Mouse (Mus musculus) gastrocnemius, postnatal 10 days (tissue): ENCODE results near the gene Rbm45. TPM values are rescaled to one million over a fixed set of nuclear protein-coding genes. Genes with fewer than 3 reads are reported as not detected.

ENCODE experiments used
- DNase-seq: peaks from one replicate; pipeline ENCODE4 v3.0.0; 2021; ENCODE audit warnings: mixed read lengths
- long read RNA-seq, 2 experiments: library from polyadenylated mRNA; stranded (forward); transcript quantifications; one replicate each; pipeline ENCODE4 v2.0.0; 2021
- total RNA-seq, 2 experiments: library from RNA; stranded (reverse); gene quantifications; 2 replicates each; pipeline ENCODE4 v1.2.3; 2021

The Rbm45 gene
- 10 to 100 TPM; 17.1 to 19.8 TPM for total RNA-seq
- long read RNA-seq, experiment 1, transcript Rbm45-201 (10 exons, 1,898 nt) = major isoform, 11 of 12 reads
- long read RNA-seq, experiment 1, partial matches to known transcripts = 1 of 12 reads
- long read RNA-seq, experiment 1, other reads (novel, unspliced or antisense) = 0 of 12 reads
- long read RNA-seq, experiment 2, partial matches to known transcripts = 0 of 5 reads
- long read RNA-seq, experiment 2, other reads (novel, unspliced or antisense) = 2 of 5 reads

DNA sequence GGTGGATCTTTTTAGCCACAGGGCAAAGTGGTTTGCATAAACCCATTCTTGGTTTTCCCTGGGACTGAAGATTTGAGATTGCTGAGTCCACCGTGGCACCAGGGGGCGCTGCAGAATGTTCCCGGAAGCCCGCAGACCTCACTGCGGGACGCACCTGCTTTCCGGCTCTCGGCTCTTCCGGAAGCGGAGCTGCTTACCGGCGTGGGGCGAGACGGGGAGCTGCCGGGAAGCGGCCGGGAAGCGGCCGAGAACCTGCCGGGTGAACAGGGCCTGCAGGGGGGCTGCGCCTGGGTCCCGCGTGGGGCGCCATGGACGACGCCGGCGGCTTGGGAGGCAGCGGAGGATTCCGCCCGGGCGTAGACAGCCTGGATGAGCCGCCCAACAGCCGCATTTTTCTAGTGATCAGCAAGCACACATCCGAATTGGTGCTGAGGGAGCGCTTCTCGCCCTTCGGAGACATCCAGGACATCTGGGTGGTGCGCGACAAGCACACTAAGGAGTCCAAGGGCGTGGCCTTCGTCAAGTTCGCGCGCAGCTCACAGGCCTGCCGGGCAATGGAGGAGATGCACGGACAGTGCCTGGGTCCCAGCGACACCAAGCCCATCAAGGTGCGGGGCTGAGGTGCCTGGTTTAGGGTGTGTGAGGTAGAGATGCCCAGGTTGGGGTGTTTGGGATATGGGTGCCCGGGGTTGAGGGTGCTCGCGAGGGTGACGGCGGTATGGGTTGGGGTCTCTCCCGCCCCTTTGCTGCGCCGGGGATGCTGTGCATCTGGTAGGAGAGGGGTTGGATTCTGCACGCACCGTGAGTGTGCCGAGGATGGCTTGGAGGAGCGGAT, at the start of gene Rbm45:
Gene Rbm45 (plus strand): TSS at position 164 of the 835 bp plus-strand sequence.
- peak; percentile 93 for DNase-seq

GRCm38 (mm10) chr2:76320336-76320735, 49.4 kb upstream of the Rbm45 start:
- no peak for DNase-seq

DNA sequence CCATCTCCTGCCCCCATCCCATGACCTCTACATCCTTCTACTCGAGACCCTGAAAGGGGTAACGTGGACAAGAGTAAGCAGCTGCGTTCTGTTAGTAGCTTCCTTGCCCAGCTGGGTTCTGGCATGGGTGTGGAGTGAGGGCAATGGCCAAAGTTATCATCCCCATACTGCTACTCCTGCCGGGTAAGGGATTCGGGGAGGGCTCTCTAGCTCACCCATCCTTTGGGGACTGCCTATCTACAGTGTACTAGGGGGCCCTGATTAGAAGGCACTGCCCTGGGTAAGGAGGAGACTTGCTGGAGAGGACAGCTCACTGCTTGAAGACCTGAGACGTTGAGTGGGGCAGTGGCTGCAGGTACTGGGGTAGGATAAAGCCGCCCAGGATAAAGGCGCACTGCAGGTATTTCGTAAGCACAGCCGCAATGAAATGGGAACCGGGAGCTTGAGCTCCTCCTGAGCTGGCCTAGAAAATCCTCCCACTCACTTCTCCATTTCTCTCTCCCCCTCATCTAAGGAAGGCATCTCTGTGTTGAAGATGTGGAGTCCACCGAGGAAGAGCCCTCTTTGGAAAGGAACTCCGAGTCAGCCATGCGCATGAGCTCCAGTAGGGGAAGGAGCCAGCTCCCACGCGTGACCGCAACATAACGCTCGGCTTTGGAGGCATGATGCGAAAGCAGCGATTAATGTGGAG, 46.5 kb upstream of the Rbm45 start:
- no peak for DNase-seq

- no peak for DNase-seq
These were observed 45.3 kb upstream of the Rbm45 start for GRCm38 (mm10) chr2:76324463-76324862.

GRCm38 (mm10) chr2:76326161-76326560, 43.6 kb upstream of the Rbm45 start:
- DNase-seq = no peak

DNA sequence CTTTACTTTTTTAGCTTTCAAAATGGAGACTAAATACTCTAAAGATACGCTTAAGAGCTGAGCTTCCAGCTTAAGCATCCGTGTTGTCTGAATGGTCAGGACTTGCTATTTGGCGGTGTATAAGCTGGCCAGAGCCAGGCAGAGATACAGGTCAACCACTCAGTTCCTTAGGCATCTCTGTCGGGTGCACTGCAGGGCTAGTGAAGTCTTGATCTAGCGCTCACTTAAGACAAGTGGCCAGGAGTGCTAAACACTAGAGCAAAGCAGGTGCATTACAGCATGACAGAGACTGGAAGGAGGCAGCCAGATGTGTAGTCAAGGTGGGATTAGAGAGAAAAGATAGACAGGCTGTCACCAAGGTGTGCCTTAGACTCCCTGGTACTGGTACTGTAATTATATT, 39.7 kb upstream of the Rbm45 start:
- no peak for DNase-seq

DNA sequence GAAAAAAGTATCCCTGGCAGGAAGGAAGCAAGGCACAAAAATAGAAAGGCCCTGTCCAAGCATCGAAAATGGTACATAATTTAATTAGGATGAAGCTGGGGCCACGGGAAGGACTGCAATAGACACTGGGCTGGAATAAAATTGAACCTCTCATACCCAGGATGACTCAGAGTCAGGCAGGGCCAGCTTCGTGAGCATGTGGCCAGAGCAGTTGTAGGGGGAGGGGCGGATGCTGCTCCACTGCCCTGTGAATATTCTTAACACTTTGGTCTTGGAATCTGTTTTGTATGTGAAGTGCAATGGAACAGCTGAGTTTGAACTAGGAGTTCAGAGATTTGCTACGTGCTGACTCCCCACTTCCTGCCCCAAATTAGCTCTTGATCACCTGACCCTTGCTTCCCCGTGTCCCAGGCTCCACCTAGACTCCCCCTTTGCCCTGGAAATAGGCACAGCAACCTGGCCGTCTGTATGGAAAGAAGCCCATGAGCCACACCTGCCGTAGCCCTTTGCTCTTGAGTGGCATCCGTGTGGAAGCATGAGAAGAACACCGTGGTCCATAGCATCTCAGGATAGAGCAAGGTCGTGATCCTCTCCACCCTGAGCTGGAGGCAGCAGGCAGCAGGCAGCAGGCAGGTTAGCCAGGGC, 37.5 kb upstream of the Rbm45 start:
- DNase-seq = no peak

- no peak for DNase-seq
These were observed 35.2 kb upstream of the Rbm45 start for GRCm38 (mm10) chr2:76334596-76334995.

GRCm38 (mm10) chr2:76338215-76339156, 31.3 kb upstream of the Rbm45 start, which contains the start of gene Pde11a:
Gene Pde11a (minus strand): TSS chr2:76338774.
- peak; percentile 24 for DNase-seq

DNA sequence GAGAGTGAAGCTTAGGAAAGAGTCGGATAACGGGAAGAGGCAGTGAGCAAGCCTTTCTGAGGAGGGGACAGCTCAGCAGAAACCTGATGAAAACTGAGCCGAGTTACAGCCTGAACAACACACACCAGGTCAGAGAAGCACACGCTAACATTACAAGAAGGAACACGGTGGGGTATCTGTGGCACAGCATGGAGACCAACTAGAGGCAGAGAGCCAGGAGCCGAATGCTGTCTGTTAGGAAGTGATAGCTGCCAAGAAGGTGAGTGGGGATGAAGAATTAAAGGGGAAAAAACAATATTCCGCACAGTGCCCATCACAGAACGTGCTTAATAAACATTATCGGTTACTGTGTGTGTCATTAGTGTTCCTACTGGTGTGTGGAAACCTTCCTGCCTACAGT, 27.6 kb upstream of the Rbm45 start:
- DNase-seq = no peak

DNA sequence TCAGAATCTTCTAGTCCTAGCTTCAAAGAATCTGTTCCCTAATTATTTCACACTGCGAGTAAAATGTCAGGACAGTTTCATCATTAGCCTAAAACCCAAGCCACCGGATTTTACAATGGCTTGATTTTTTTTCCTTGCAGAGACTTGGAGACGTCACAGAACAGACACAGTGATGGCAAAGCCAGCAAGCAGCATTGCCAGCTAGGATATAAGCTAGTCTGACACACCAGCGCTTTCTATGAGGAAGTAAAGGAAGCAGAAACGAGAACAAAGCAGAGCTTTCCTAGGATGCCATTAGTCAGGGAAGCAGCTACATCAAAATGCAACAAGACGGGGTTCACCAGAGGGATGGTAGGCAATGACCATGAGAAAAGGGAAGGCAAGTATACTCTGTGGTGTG, 21.9 kb upstream of the Rbm45 start:
- no peak for DNase-seq

- DNase-seq = no peak
These were observed 9.6 kb upstream of the Rbm45 start, which contains the start of gene Cyct for GRCm38 (mm10) chr2:76360226-76360625. Gene Cyct (minus strand): TSS chr2:76360450.

GRCm38 (mm10) chr2:76362111-76362510, 7.7 kb upstream of the Rbm45 start:
- peak; percentile 14 for DNase-seq

GRCm38 (mm10) chr2:76365811-76366210, 4.0 kb upstream of the Rbm45 start:
- DNase-seq = no peak

DNA sequence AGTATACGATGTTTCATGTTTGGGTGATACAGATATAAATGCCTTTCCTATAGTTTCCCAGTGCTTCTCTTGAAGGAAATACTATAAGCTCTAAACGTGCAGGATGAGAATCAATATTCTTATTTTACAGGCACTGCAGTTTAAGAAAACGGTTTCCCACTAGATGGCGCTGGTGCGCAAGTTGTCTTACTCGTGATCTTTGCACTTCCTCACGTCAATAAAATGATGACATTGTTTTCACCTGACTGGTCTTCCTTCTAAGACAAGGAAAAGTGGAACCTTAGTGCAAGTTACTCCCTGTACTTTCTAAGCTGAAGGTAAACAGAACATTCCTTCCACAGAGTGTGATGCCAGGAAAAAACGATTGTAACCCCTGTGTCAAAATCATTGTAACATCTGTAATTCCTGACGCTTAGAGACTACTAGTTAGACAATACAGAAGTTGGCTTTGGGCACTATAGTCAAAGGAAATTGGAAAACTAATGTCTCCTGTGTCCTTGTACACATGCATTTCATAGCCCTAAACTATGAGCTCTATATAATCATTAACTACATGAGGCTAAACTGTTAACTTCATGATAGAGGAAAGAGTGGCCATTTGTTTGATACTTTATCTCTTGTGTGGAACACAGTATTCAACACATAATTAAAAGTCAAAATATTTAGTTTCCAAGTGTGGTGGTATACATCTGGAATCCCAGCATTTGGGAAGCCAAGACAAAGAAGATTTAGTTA, 2.4 kb upstream of the Rbm45 start:
- DNase-seq = peak; percentile 89

DNA sequence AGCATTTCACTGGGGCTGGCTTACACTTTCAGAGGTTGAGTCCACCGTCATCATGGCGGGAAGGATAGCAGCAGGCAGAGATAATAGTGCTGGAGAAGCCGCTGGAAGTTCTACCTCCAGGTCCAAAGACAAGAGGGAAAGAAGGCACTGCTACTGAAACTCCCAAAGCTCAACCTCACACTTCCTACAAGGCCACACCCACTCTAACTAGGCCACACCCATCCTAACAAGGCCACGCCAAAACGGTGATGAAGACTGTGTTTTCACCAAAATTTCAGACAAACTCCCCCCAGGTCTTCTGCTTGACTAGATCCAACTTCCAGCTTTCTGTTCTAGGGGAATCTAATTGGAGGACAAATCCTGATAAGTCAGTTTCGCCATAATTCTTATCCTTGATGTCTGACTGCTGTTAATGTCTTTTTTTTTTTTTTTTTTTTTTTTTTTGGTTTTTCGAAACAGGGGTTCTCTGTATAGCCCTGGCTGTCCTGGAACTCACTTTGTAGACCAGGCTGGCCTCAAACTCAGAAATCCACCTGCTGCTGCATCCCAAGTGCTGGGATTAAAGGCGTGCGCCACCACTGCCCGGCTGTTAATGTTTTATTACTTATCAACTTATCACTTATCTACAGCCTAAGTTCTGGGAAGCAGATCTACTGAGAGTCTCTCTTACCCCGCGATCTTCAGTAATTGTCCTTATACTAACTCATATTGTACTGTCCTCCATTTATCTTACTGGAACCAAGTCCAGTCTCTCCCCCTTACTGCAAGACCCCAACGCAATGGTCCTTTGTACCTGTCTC, 723 bp upstream of the Rbm45 start:
- DNase-seq = no peak

GRCm38 (mm10) chr2:76370656-76370922, 805 bp downstream of the Rbm45 start:
- no peak for DNase-seq

DNA sequence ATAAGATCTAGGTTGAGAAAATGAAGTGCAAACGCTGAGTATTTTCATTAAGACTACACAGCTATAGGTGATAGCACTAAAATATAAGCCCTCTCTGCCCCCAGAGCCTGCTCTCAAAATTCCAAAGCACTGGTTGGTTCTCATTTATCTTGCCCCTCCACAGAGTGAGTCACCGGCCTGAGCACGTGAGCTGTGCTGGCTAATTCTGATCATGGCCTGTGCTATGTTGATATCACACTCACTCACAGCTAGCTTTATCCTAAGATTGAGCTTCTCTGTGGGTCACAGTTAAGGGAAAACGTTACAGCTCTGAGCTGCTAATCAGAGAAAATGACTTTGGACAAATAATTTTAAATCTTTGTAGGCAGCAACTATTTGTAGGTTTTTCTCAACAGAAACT, 2.5 kb downstream of the Rbm45 start:
- DNase-seq = no peak

DNA sequence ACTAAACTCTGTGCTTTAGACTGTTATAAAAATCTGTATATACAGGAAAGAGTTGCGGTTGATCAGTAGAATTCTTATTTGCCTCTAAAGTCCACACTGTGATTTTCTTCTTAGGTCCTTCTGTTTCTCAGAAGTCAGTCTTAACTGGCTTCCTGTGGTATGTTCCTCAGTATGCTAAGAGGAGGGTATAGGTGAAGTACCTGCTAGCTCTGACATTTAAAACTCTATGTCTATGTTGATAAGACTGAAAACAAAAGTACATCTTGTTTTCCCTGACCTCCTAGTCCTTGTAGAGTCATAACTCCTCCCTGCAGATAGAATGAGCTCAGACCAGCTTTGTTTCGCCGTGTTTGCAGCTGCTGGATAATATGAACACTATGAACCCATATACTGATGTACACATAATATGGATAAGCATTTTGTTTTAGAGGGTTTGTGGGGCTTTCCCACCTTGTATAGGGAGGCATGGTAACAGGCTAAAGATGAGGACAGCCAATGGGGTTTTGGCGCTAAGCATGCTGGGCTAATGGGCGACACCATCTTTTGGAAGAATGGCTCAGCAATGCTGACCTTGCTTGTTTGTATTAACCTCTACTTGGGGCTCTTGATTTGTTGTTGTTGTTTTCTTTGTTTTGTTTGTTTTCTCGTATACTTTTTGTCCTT, 4.9 kb downstream of the Rbm45 start:
- DNase-seq = no peak
